Mouse (Mus musculus) lung, postnatal 0 days (tissue): ENCODE data around the gene Slc6a14. TPM values are rescaled to one million over a fixed set of nuclear protein-coding genes. Genes with fewer than 3 reads are reported as not detected.

Experiments
- ATAC-seq: fragments of 200-750 bp; cut with Nextera tagmentation; 2 replicates; pipeline ENCODE4 v1.8.0; 2017; ENCODE audit warnings: moderate library complexity
- DNase-seq: peaks from one replicate; pipeline ENCODE4 v3.0.0-alpha.2; 2016; ENCODE audit warnings: low spot score
- H3K27ac ChIP-seq: fragments of 300-500 bp; sonication (generic); 2 replicates; pipeline ENCODE4 v1.5.1; 2014; ENCODE audit warnings: antibody characterized with exemption, mild to moderate bottlenecking, low read length, mixed read lengths
- H3K27me3 ChIP-seq: fragments of 300-500 bp; sonication (generic); replicated peaks from 2 replicates; pipeline ENCODE4 v1.6.1; 2014; ENCODE audit warnings: low read length, mixed read lengths; ENCODE audit not compliant: insufficient read depth
- H3K36me3 ChIP-seq: fragments of 300-500 bp; sonication (generic); 2 replicates; pipeline ENCODE4 v1.6.1; 2014; ENCODE audit warnings: low read length, mixed read lengths; ENCODE audit not compliant: insufficient read depth
- H3K4me1 ChIP-seq: fragments of 300-500 bp; sonication (generic); 2 replicates; pipeline ENCODE4 v1.6.1; 2014; ENCODE audit warnings: antibody characterized with exemption, low read depth, low read length, mixed read lengths; ENCODE audit not compliant: insufficient read depth
- H3K4me2 ChIP-seq: fragments of 300-500 bp; sonication (generic); replicated peaks from 2 replicates; pipeline ENCODE4 v1.6.1; 2014; ENCODE audit warnings: low read depth, mild to moderate bottlenecking, low read length, moderate library complexity, mixed read lengths
- H3K4me3 ChIP-seq: fragments of 300-500 bp; sonication (generic); 2 replicates; pipeline ENCODE4 v1.5.1; 2014; ENCODE audit warnings: low read depth, low read length
- H3K9ac ChIP-seq: fragments of 300-500 bp; sonication (generic); replicated peaks from 2 replicates; pipeline ENCODE4 v1.6.1; 2014; ENCODE audit warnings: low read depth, mild to moderate bottlenecking
- H3K9me3 ChIP-seq: fragments of 300-500 bp; sonication (generic); 2 replicates; pipeline ENCODE4 v1.6.1; 2016; ENCODE audit warnings: low read length, mixed read lengths
- CTCF ChIP-seq: IDR thresholded peaks from 2 replicates; pipeline ENCODE4 v1.5.1; 2016; ENCODE audit warnings: antibody characterized with exemption, mild to moderate bottlenecking
- EP300 ChIP-seq: IDR thresholded peaks from 2 replicates; pipeline ENCODE4 v1.6.1; 2016; ENCODE audit warnings: antibody characterized with exemption, mild to moderate bottlenecking, control low read depth
- WGBS: fragments of 180-500 bp; shearing (Covaris S2); extraction: QIAGEN DNeasy Blood & Tissue Kit; methylation state at CpG from one replicate; pipeline ENCODE4 v1.1.7; 2014; 5-methylcytosine and 5-hydroxymethylcytosine counted together
- polyA plus RNA-seq: library from polyadenylated mRNA; unstranded; fragments of >200 nt; fragmentation: Nextera tagmentation; extraction: Ambion mirVana; gene quantifications from 2 replicates; pipeline ENCODE4 v1.2.1, GENCODE M21; 2015

Slc6a14 gene
- polyA plus RNA-seq, result 73.0 and 85.9 TPM in 2 replicates

- peak within 1 kb of the TSS; percentile 71 for H3K27ac ChIP-seq
- peak within 1 kb of the TSS; percentile 34 for H3K4me2 ChIP-seq
- H3K27me3 ChIP-seq, result no peaks in the 10 kb centered on the region
- H3K36me3 ChIP-seq, result no peaks in the 10 kb centered on the region
- TF ChIP-seq CTCF (no peak), EP300 (no peak)
- H3K4me1 ChIP-seq, result no peaks in the 10 kb centered on the region
- DNase-seq (peak; percentile 58), ATAC-seq (peak; percentile 93)
- H3K4me3 ChIP-seq, result peak within 1 kb of the TSS; percentile 14; the same call in 1 of the 2 replicates
- no peaks in the 10 kb centered on the region for H3K9me3 ChIP-seq
- WGBS, result 40% methylated on average over 7 of the region's 7 CpGs
- H3K9ac ChIP-seq, result no peak within 1 kb of the TSS
Observed at GRCm38 (mm10) chrX:21714829-21715228, at the start of gene Slc6a14. TSS of gene Slc6a14 (plus strand) at chrX:21714896.

GRCm38 (mm10) chrX:21670896-21671295, 43.8 kb upstream of the Slc6a14 start:
- H3K9ac ChIP-seq, result no peak overlapping the region
- 13% methylated on average over 7 of the region's 7 CpGs for WGBS
- H3K9me3 ChIP-seq, result no peaks in the 10 kb centered on the region
- no peaks in the 10 kb centered on the region for H3K36me3 ChIP-seq
- no peak for TF ChIP-seq CTCF
- peak; percentile 35; the same call in 1 of the 2 replicates for TF ChIP-seq EP300
- no peak overlapping the region for H3K4me2 ChIP-seq
- ATAC-seq, result peak; percentile 99
- H3K4me3 ChIP-seq, result no peak overlapping the region
- no peaks in the 10 kb centered on the region for H3K27me3 ChIP-seq
- peak; percentile 71 for DNase-seq
- H3K4me1 ChIP-seq, result no peaks in the 10 kb centered on the region
- H3K27ac ChIP-seq, result no peak overlapping the region

- H3K4me3 ChIP-seq, result no peak overlapping the region
Observed at GRCm38 (mm10) chrX:21695220-21695619, 19.5 kb upstream of the Slc6a14 start.

GRCm38 (mm10) chrX:21695687-21696086, 19.0 kb upstream of the Slc6a14 start:
- no peaks in the 10 kb centered on the region for H3K4me1 ChIP-seq
- H3K9ac ChIP-seq, result no peak overlapping the region
- H3K36me3 ChIP-seq, result no peaks in the 10 kb centered on the region
- H3K9me3 ChIP-seq, result no peaks in the 10 kb centered on the region
- no peak for TF ChIP-seq CTCF
- no peak for TF ChIP-seq EP300
- no peak overlapping the region for H3K27ac ChIP-seq
- no peaks in the 10 kb centered on the region for H3K27me3 ChIP-seq
- whole genome bisulfite sequencing, result 57% methylated on average over 3 of the region's 3 CpGs
- peak; percentile 65 for ATAC-seq
- no peak overlapping the region for H3K4me3 ChIP-seq
- no peak overlapping the region for H3K4me2 ChIP-seq
- peak; percentile 52 for DNase-seq

More at GRCm38 (mm10) chrX:21695220-21695619, 19.5 kb upstream of the Slc6a14 start:
- Histone ChIP-seq H3K36me3 (no peaks in the 10 kb centered on the region), H3K4me2 (no peak overlapping the region), H3K27me3 (no peaks in the 10 kb centered on the region), H3K9me3 (no peaks in the 10 kb centered on the region), H3K9ac (no peak overlapping the region), H3K4me1 (no peaks in the 10 kb centered on the region), H3K27ac (no peak overlapping the region)
- DNase-seq (peak; percentile 58), ATAC-seq (peak; percentile 74)
- TF ChIP-seq EP300 (peak; percentile 53), CTCF (no peak)
- whole genome bisulfite sequencing, result 56% methylated on average over 6 of the region's 6 CpGs

- H3K27ac ChIP-seq, result no peak overlapping the region
- WGBS, result 67% methylated on average over 4 of the region's 4 CpGs
- TF ChIP-seq CTCF, result no peak
- TF ChIP-seq EP300, result no peak
- no peaks in the 10 kb centered on the region for H3K27me3 ChIP-seq
- H3K9me3 ChIP-seq, result no peaks in the 10 kb centered on the region
- no peak overlapping the region for H3K9ac ChIP-seq
- no peaks in the 10 kb centered on the region for H3K4me1 ChIP-seq
- no peak overlapping the region for H3K4me2 ChIP-seq
- DNase-seq (no peak), ATAC-seq (no peak)
- H3K4me3 ChIP-seq, result no peak overlapping the region
- H3K36me3 ChIP-seq, result no peaks in the 10 kb centered on the region
Observed at GRCm38 (mm10) chrX:21701646-21702045, 13.1 kb upstream of the Slc6a14 start.

GRCm38 (mm10) chrX:21704470-21704869, 10.2 kb upstream of the Slc6a14 start:
- H3K27me3 ChIP-seq, result no peaks in the 10 kb centered on the region
- no peak for ATAC-seq
- H3K9ac ChIP-seq, result no peak overlapping the region
- H3K27ac ChIP-seq, result no peak overlapping the region
- 79% methylated on average over 1 of the region's 1 CpGs for WGBS
- H3K9me3 ChIP-seq, result no peaks in the 10 kb centered on the region
- TF ChIP-seq EP300 (no peak), CTCF (no peak)
- H3K36me3 ChIP-seq, result no peaks in the 10 kb centered on the region
- H3K4me1 ChIP-seq, result no peaks in the 10 kb centered on the region
- no peak for DNase-seq
- no peak overlapping the region for H3K4me2 ChIP-seq
- no peak overlapping the region for H3K4me3 ChIP-seq

GRCm38 (mm10) chrX:21715293-21715692, 597 bp downstream of the Slc6a14 start:
- no peak overlapping the region; the same call in 1 of the 2 replicates for H3K4me2 ChIP-seq
- no peaks in the 10 kb centered on the region for H3K4me1 ChIP-seq
- TF ChIP-seq CTCF (no peak), EP300 (0 out of 2 replicates have a peak, but pooled peaks have one; percentile 18)
- H3K4me3 ChIP-seq, result 0 out of 2 replicates have a peak overlapping the region, but pooled peaks have one; percentile 14
- H3K9me3 ChIP-seq, result no peaks in the 10 kb centered on the region
- no peaks in the 10 kb centered on the region for H3K27me3 ChIP-seq
- peak; percentile 88 for ATAC-seq
- peak overlapping the region; percentile 71 for H3K27ac ChIP-seq
- H3K36me3 ChIP-seq, result no peaks in the 10 kb centered on the region
- 45% methylated on average over 5 of the region's 5 CpGs for WGBS
- peak; percentile 48 for DNase-seq
- H3K9ac ChIP-seq, result no peak overlapping the region
